Mouse (Mus musculus) brain, embryonic 14.5 days (tissue): ENCODE results near the gene Hjurp. TPM values are rescaled to one million over a fixed set of nuclear protein-coding genes. Genes with fewer than 3 reads are reported as not detected.

Experiments used
- DNase-seq: peaks from one replicate; pipeline ENCODE4 v3.0.0-alpha.2; 2011; ENCODE audit warnings: low read depth
- CTCF ChIP-seq: fragments of 200-500 bp; IDR thresholded peaks from 2 replicates; pipeline ENCODE4 v1.5.1; 2012; ENCODE audit warnings: inconsistent platforms, mild to moderate bottlenecking, moderate library complexity, borderline replicate concordance; ENCODE audit not compliant: insufficient read depth, insufficient read length; ENCODE audit errors: extremely low read depth
- POLR2A ChIP-seq: fragments of 200-500 bp; IDR thresholded peaks from 2 replicates; pipeline ENCODE4 v1.6.1; 2012; ENCODE audit warnings: mild to moderate bottlenecking, inconsistent platforms, borderline replicate concordance; ENCODE audit not compliant: poor library complexity, insufficient read depth, insufficient read length, severe bottlenecking; ENCODE audit errors: extremely low read depth
- polyA plus RNA-seq: library from polyadenylated mRNA; depleted of rRNA; stranded (reverse); fragments of >200 nt; gene quantifications from 2 replicates; pipeline ENCODE4 v1.2.3, GENCODE M21; 2012; rRNA removed

The Hjurp gene
- polyA plus RNA-seq = 140 and 179 TPM in 2 replicates

DNA sequence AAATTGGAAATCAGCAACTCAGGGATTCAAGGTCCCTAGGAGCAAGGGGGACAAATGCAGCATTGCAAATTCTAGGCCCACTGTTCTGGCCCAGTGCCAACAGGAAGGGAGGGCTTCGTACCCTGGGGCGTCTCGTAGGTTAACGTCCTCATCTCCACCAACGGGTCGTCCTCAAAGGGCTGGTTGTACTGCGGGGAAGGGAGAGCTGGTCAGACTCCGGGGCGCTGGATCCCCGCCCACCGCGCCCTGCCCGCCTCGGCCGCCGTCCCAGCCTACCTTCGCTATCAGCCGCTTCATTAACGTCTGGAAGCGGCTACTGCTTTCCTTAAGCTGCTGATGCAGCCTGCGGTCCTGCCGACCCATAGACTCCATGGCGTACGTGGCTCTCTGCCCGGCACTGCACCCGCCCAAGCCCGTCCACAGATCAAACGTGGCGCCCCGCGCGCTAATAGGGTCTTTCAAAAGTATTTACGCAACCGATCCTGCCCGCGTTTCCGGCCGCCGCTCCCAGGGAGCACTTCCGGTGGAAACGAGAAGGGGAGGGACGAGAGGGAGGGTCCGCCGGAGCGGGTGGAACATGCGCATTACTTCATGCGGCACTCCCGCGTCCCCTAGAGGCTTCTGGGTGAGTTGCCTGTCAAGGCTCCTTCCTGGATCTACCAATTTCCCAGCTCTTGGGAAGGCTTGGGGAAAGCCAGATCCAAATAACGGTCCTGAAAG, at the start of gene Hjurp, which contains the start of gene Trpm8:
TSS of gene Hjurp (minus strand) at position 536 of the 720 bp plus-strand sequence.
TSS of gene Trpm8 (plus strand) at position 564 of the 720 bp plus-strand sequence.
- DNase-seq = peak; percentile 100
- peak; percentile 42; the same call in 1 of the 2 replicates for TF ChIP-seq POLR2A
- TF ChIP-seq CTCF = peak; percentile 100

DNA sequence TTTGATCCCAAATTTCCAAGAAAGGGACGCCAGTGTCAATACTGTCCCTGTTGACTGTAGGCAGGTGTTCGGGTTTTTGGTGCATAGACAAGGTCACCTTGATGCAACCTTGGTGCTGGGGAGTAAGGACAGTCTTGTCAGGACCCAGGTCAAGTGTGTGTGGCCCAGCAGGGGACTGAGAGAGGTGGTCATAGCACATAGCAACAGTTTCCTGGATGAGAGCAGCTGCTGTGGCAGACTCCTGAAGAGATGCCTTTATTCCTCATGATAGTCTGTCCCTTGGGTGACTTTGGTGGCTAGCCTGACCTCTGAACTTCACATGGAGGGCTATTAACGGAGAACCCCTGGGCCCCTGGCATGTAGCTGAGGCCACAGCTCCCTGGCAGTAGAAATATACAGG, 45.7 kb upstream of the Hjurp start:
- no peak for DNase-seq
- TF ChIP-seq POLR2A (no peak), CTCF (no peak)

DNA sequence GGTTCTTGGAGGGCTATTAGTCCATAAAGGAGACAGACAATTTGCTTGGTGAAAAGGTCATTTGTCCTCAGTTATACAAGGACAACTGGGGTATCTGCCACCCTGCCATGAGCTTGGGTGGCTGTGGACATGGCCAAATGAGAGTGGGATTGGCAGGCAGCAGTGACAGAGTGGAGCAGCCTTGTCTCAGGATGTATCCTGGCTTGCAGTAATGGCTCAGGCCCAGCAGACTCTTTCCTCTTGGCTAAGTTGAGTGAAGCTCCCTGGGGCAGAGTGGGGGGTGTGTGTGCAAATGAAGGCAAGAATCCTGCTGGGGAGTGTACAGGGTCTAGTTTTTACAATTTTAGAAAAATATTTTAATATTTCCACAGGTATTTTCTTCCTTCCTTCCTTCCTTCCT, 44.7 kb upstream of the Hjurp start:
- TF ChIP-seq POLR2A (no peak), CTCF (no peak)
- DNase-seq = peak; percentile 3

DNA sequence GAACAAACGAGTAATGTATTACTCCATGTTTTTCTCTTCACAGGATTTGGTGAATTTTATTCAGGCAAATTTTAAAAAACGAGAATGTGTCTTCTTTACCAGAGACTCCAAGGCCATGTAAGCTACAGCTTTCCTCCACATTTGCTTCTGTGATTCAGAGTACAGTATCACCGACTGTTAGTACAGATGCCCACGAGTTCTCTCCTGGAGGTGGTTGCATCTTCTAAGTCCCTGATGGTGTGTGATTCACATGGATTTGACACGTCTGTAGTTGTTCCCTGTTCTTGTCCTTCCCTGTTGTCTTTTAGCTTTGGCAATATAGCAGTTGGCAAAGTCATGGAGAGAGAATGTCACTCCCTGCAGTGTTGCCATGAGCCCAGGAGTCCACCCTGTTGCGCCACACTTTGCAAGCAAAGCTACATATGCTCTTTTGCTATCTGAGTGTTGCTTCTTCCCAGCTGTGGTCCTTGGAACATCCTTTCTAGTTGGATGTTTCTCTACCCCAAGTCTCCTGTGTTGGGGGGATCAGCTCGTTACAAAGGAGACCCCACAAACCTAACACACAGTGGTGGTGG, 43.5 kb upstream of the Hjurp start:
- TF ChIP-seq CTCF (no peak), POLR2A (no peak)
- no peak for DNase-seq

DNA sequence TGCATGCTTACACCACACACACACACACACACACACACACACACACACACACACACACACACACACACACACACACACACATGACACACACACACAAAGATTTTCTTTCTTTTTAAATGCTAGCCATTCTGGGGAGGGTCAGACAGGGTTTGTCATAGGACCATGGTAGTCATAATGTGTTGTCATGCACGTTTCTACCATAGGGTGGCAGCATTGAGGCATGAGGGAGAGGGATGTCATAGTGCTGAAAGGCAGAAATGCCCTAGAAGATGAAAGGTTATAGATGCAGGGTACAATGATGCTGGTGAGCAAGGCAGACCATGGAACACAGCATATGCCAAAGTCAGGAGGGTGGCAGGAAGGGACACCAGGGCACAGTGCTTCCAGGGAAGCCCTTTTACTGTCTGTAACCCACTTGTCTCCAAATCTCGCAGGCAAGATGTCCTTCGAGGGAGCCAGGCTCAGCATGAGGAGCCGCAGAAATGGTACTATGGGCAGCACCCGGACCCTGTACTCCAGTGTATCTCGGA, 41.2 kb upstream of the Hjurp start:
- DNase-seq = peak; percentile 59
- TF ChIP-seq CTCF (peak; percentile 68; the same call in 1 of the 2 replicates), POLR2A (no peak)

DNA sequence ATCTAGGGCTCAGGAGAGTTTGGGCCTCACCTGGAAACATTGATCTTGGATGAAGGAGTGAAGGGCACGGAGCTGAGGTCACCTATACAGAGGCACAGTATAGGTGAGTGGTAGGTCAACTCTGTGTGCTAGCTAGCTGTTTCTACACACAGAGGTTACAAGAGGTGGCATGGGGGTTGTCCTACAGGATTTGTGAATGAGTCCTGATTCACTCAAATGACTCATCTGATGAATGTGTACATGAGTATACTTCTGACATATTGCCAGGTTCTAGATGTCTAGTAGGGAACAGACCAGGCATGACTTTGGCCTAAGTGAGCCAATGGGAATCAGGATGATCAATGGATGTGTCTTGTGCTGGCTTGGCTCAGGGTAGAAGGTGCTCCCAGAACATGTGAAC, 39.8 kb upstream of the Hjurp start:
- DNase-seq = no peak
- TF ChIP-seq POLR2A (no peak), CTCF (no peak)

DNA sequence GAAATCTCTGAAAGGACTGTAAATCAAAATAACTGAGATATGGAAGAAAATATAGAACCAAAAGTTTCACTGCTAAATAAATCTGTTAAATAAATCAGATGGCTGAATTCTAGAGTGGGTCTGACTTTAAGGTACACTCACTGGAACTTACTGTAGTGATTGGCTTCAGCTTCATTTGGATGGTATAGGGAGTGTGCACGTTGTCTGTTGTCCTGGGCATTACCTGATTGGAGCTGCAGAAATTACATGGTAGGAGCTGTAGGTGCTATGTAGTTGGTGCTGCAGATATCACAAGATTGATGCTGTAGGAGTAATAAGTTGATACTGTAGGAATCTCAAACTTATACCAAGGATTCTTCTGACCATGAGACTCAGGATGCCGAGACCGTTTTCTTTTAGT, 32.9 kb upstream of the Hjurp start:
- DNase-seq = no peak

DNA sequence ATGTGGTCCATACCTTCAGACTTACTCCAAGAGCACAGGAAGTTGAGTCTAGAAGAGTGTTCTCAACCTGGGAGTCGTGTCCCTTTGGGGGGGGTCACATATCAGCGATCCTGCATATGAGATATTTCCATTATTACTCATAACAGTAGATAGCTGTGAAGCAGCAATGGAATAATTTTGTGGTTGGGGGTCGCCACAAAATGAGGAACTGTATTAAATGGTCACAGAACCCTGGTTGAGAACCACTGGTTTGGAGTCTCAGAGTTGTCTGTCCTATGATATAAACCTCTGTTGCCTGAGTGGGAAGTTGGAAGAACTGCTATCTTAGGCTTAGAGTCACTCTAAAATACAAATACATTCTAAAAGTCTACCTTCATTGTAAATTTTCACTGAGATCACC, 32.5 kb upstream of the Hjurp start:
- TF ChIP-seq CTCF (no peak), POLR2A (no peak)
- no peak for DNase-seq

More for the DNA sequence above, 32.9 kb upstream of the Hjurp start:
- no peak for TF ChIP-seq POLR2A
- no peak for TF ChIP-seq CTCF

DNA sequence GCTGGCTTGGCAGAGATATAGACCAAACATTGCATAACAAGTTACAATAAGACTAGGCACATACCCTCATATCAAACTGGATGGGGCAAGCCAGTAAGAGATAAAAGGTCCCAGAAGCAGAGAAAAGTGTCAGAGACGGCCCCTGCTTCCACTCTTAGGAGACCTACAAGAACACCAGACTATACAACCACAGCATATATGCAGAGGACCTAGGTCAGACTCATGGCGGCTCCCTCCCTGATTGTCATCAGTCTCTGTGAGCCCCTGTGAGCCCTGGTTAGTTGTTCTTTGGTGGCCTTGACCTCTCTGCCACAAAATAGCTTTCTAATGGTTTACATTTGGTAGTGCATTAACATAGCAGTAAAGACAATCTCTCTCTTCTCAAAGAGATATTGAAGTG, 31.6 kb upstream of the Hjurp start:
- DNase-seq = peak; percentile 0
- TF ChIP-seq CTCF (no peak), POLR2A (no peak)

DNA sequence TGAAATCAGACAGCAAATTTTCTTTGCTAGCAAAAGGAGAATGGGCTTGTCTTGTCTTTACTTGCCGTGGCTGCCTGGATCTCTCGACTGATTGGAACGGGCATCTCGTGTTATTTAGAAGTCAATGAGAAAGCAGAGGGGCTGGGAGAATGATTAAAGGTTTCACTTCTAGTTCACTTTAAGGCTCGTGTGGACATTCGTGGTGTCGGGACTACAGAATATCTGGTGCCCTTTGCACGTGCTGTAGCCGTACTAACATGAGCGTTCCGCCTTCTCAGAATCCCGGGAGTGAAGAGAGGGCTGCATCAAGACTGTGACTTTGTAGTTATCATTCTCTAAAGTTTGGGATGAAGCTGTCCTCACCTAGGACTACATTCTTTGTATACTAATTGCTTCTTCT, 29.7 kb upstream of the Hjurp start:
- no peak for DNase-seq
- TF ChIP-seq CTCF (no peak), POLR2A (no peak)

DNA sequence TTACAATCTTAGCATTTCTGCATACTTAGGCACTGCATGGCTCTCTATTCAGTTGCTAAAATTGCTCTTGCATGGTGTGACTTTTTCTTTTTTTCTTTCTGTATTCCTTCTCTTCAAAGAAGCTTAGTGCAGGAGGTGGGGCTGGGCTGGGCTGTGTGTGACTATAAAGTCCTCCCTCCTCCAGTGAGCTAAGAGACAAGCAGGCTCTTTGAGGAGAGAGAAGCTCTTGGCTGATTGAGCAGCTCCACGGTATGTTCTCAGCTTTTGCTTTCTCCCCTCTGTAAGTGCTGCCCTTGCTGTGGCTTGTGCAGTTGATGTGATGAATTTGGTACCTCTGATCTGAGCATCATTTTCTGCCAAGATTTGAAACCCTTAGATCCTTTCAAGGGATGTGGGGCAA, 29.1 kb upstream of the Hjurp start:
- peak; percentile 49 for DNase-seq
- TF ChIP-seq POLR2A (no peak), CTCF (no peak)

DNA sequence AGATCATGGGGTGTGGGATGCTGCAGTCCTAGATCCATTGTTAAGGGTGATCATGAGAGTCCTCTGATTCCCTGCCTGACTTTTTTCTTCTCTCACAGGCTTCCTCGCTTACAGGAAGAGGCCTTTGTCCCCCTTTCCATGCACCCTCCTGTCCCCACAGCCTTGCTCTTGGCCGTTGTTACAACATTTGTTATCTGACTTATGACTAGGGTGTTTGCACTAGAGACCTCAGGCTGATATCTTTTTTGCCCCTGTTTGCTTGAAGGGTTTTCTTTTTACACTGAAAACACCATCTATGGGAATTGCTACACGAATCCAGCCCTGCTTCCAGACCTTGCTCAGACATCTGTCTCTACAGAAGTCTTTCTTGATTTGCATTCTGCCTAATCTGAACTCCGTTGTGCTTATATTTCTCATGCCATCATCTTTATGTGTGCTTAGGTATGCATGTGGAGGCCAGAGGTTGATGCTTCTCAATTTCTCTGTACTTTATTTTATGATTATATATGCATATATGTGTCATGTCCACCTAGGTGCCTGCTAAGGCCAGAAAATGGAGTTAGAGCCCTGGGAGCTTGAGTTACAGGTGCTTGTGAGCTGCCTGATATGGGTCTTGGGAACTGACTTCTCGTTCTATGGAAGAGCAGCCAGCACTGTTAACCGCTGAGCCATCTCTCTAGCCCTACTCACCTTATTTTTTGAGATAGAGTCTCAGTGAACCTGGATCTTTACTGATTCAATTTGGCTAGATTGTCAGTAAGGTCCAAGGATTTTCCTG, 27.8 kb upstream of the Hjurp start:
- TF ChIP-seq POLR2A (no peak), CTCF (no peak)
- DNase-seq = peak; percentile 2
